Mouse (Mus musculus): ENCODE data around the gene Brinp3. TPM values are rescaled to one million over a fixed set of nuclear protein-coding genes. Genes with fewer than 3 reads are reported as not detected.
"Not testable (repeated sequence)": the region's sequence is repeated elsewhere in the genome, so short reads cannot be mapped to it uniquely, and the experiment has no call there.

Brinp3 gene
- total RNA-seq (2021), result 10 to 100 TPM; 46.7 to 53.9 TPM

DNA sequence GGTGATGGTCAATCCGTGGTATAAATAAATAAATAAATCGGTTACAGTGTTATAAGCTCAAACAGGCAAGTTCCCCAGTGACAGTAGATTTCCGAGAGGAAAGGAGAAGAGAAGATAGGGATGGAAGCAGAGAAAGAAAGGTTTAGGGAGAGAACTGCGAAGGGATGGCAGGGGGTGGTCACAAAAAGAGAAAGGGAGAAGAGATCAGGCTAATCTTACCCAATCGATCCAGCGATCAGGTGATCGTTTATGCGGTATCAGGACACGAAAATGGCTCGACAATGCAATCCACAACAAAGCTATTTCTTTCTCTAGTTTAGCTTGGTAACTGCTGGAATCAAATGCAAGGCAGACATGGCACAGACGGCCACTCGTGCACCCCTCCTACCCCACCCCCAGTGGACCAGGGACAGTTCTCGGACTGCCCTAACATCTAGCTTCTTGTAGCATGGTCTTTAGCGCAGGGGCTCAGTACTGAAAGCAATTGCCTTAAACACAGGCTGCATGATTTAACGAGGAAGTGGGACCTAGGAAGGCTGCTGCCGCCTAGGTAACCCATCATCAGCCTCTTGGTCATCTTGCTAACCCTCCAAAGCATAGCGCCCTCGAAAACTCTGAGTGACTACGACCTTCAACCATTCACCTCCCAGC lies at the start of gene Brinp3:
Gene Brinp3 (plus strand): TSS at position 80 of the 651 bp plus-strand sequence.
- intact Hi-C loops (cut with DNase I), result loop anchor here (10.0 kb wide), 1 partner anchor 1920 kb away; no protein-coding TSS in a partner anchor
- DNase-seq (ENCODE audit: low spot score in 2 of 2), result peak; percentile 31 to 53

DNA sequence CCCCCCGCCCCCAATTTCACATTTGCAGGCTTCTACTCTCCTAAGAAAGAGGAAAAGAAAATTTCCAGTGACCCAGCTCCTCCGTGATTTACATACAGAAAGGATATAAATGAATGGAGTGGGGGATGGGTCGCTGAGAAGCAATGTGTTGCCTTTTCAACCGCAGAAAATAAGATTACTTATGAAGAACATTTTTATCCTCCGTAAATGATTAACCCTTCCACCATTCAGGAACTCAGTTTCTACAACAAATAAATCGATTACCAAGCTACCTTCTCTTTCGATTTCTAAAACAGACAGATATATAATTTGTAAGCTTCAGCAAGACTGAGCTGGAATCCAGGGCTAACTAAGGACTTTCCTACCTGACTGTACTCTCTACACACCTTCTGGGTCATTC lies 339 bp upstream of the Brinp3 start:
- intact Hi-C loops (cut with DNase I), result loop anchor here (10.0 kb wide), 1 partner anchor 1919 kb away; no protein-coding TSS in a partner anchor
- DNase-seq (ENCODE audit: low spot score in 2 of 2), result no peak

DNA sequence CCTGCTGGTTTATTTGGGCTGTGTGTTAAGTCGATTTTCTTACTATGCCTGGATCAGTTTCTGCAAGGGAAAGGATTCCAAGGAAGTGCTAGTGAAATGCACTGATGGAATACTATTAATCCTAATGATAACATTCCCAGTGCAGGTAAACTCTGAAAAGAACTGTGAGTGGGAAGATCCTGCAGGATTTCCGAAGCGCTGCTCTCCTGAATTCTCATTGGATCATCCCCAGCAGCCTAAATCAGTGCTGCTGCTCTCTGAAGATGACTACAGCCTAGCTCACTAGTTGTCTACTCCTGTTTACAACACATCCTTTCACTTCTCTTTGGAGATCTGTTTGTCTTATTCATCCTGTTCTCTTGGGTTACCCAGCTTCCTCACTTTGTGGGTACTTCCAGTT lies 826 bp downstream of the Brinp3 start:
- intact Hi-C loops (cut with DNase I), result loop anchor here (10.0 kb wide), 1 partner anchor 1921 kb away; no protein-coding TSS in a partner anchor
- peak; percentile 10 to 22 for DNase-seq (ENCODE audit: low spot score in 2 of 2)

DNA sequence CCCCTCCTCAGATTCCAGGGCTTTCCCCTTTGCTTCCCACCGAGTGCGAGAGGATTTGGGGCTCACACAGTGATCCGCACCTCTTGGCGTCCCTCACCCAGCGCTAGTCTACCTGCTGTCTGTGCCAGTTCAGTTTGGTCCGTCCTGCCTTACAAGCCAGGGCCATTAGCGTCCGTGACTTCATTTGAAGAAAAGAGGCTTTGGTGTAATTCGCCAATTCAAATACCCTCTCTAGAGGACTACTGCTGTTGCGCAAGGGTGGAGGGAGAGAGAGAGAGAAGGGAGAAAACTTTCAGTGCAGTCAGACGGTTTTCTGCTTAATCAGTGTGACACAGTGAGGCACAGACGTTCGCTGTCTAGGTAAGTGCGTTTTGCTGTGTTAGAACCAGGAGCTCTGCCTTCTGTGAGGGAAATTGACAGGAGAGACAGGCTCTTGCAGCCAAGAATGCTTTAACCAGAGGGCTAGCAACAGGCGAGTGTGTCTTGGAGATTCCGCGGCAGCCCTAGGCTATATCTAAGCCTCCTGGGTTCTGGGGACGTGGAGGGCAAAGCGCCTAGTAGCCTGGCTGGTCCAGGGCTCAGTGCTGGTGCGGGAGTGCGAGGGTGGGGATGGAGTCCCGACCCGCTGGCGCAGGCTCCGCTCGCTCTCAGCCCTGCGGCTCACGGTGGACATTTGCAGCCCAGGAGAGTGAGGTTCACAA lies 3.0 kb downstream of the Brinp3 start:
- peak; percentile 58 to 60 for DNase-seq (ENCODE audit: low spot score in 2 of 2)
- intact Hi-C loops (cut with DNase I), result loop anchor here (10.0 kb wide), 1 partner anchor 1923 kb away; no protein-coding TSS in a partner anchor

GRCm38 (mm10) chr1:146498085-146498779 lies 3.7 kb downstream of the Brinp3 start:
- peak; percentile 35 to 55 for DNase-seq (ENCODE audit: low spot score in 2 of 2)
- intact Hi-C loops (cut with DNase I), result loop anchor here (10.0 kb wide), 1 partner anchor 1923 kb away; no protein-coding TSS in a partner anchor

DNA sequence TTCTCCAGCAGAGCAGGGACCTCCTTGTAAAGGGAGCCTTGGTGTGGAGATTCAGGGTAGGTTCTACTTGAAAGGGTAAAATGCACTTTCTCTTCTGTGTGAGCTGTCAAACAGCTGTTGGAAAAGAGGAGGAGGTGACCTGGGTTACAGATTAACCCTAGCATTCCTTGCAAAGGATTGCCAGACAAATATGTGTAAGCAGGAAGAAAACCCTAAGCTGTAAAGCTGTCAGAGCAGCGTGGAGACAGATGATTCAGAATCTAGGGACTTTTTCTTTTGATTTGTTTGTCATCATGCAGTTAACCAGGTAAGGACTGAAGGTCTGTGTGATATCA lies 4.2 kb downstream of the Brinp3 start:
- no peak for DNase-seq (ENCODE audit: low spot score in 2 of 2)
- intact Hi-C loops (cut with DNase I), result loop anchor here (10.0 kb wide), 1 partner anchor 1924 kb away; no protein-coding TSS in a partner anchor

DNA sequence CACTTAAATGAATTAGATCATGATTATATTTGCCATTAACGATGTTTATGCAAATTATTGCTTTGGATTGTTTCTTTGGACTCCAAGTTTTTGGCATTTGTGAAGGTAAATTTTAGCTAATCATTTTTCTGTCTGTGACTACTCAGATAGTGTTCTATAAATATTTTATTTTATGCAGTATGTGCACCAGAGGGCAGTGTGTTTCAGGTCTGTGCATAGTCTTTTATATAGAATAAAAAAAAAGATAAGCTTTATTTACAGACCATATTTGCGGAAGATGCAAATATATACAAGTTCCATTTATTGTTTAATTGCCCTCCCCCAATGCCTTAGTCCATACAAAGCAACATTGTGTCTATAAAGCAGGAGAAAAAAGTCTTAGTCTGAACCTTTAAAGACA lies 20.8 kb downstream of the Brinp3 start:
- intact Hi-C loops (cut with DNase I), result no loop called here
- no peak for DNase-seq (ENCODE audit: low spot score in 2 of 2)

- intact Hi-C loops (cut with DNase I), result no loop called here
- no peak for DNase-seq (ENCODE audit: low spot score in 2 of 2)
Observed at GRCm38 (mm10) chr1:146523727-146524573, 29.4 kb downstream of the Brinp3 start.

DNA sequence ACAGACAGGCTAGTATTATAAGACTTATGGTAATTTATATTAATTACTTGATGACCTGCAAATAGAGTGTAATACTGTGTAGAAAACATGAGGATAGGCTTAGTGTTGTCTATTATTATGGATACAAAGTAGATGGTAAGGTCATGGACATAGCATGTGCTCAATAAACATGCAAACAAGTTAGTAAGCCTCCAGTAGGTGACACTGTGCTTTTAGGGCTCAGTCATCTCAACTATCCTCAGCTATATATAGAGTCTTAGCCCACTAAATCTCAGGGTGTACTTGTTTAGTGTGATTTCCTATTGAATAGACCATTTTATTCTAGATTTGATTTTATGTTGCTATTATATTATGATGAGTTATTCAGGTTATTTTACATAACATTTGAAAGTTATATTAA lies 34.0 kb downstream of the Brinp3 start:
- no peak for DNase-seq (ENCODE audit: low spot score in 2 of 2)
- intact Hi-C loops (cut with DNase I), result no loop called here

DNA sequence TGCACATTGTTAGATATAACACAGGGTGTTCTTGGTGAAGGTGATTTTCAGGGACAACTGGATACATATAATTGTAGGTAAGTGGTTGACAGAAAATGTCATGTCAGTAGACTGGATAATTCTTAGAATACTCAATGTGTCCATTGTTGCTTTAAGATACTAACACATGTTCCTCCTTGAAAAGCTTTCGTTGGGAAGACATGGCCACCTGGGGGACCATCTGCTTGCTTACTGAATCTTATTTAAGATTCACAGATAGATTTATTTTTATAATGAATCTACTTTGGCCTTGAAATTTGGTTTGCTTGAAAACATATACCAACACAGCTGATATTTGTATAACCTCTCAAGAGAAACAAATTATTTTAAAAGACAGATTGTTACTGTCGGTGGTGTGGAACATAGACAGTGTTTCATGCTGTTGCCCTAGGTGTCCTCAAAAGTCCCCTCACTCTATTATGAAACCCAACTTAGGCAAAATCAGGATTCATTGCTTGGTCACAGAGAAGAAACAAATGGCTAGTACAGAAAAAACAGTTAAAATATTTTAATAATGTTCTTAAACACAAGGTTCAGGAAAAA lies 52.4 kb downstream of the Brinp3 start:
- intact Hi-C loops (cut with DNase I), result no loop called here
- DNase-seq (ENCODE audit: low spot score in 2 of 2), result no peak

- intact Hi-C loops (cut with DNase I), result no loop called here
- DNase-seq (ENCODE audit: low spot score in 2 of 2), result no peak
Observed at GRCm38 (mm10) chr1:146556982-146557381, 62.4 kb downstream of the Brinp3 start.

GRCm38 (mm10) chr1:146562144-146562543 lies 67.6 kb downstream of the Brinp3 start:
- intact Hi-C loops (cut with DNase I), result no loop called here
- DNase-seq (ENCODE audit: low spot score in 2 of 2), result no peak

DNA sequence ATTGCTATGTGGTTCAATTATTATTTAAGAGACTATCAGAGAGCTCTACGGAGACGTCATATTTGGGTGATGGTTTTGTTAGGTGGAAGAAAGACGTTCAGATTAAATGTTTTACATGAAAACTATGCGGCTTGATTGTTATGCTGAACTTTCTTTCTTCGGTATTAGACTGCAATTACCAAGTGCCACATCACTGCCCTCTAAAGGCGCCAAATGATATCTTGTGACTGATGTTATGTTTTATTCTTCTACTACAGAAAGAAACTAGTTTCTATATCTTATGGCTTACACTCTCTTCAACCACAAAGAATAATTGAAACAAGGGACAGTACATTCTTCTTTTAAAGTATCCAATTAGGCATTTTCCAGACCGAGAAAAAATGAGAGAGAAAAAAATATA lies 89.6 kb downstream of the Brinp3 start:
- DNase-seq (ENCODE audit: low spot score in 2 of 2), result no peak
- intact Hi-C loops (cut with DNase I), result no loop called here

GRCm38 (mm10) chr1:146632895-146633294 lies 138.3 kb downstream of the Brinp3 start:
- intact Hi-C loops (cut with DNase I), result no loop called here

GRCm38 (mm10) chr1:146657214-146657613 lies 162.7 kb downstream of the Brinp3 start:
- intact Hi-C loops (cut with DNase I), result no loop called here
- no peak for DNase-seq (ENCODE audit: low spot score in 2 of 2)

More at GRCm38 (mm10) chr1:146632895-146633294, 138.3 kb downstream of the Brinp3 start:
- no peak for DNase-seq (ENCODE audit: low spot score in 2 of 2)

- DNase-seq (ENCODE audit: low spot score in 2 of 2), result no peak
- intact Hi-C loops (cut with DNase I), result no loop called here
Observed at GRCm38 (mm10) chr1:146700724-146701123, 206.2 kb downstream of the Brinp3 start.

- intact Hi-C loops (cut with DNase I), result no loop called here
- DNase-seq (ENCODE audit: low spot score in 2 of 2), result no peak
Observed at GRCm38 (mm10) chr1:146719556-146719955, 225.0 kb downstream of the Brinp3 start.

GRCm38 (mm10) chr1:146724784-146725513 lies 230.4 kb downstream of the Brinp3 start:
- DNase-seq (ENCODE audit: low spot score in 2 of 2); intact Hi-C loops (cut with DNase I): not testable (repeated sequence)

Measured in left cerebral cortex, postnatal 36 days (tissue).